Mouse (Mus musculus) spleen, postnatal 14 days (tissue): Measurements from ENCODE around the gene Dock2.

Source experiments
- DNase-seq, 2 experiments: peaks; one replicate each; pipeline ENCODE4 v3.0.0; 2021 to 2022; ENCODE audit warnings: low spot score in 2 of 2

Dock2 gene

GRCm38 (mm10) chr11:34769946-34770345 lies 13.7 kb downstream of the Dock2 start:
- DNase-seq: no peak

DNA sequence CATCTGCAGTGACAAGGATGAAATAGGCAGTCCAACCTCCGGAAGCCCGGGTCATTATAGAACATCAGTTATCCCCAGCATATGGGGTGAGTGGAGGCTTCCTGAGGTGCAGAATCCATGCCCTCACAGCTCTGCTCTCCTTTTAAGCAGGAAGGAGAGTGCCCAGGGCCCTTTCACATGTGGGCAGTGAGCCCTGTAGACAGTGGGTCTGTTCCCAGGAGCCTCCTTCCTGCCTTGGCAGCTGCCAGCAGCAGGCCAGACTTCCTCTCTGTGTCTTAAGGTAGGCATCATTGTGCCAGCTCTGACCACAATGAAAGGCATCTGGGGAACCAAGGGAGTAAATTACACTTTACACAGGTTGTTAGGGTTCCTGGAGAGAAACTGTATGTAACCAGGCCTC lies 14.3 kb downstream of the Dock2 start:
- no peak for DNase-seq

GRCm38 (mm10) chr11:34763739-34764361 lies 19.8 kb downstream of the Dock2 start:
- DNase-seq: no peak

GRCm38 (mm10) chr11:34762570-34763127 lies 21.0 kb downstream of the Dock2 start:
- no peak for DNase-seq

DNA sequence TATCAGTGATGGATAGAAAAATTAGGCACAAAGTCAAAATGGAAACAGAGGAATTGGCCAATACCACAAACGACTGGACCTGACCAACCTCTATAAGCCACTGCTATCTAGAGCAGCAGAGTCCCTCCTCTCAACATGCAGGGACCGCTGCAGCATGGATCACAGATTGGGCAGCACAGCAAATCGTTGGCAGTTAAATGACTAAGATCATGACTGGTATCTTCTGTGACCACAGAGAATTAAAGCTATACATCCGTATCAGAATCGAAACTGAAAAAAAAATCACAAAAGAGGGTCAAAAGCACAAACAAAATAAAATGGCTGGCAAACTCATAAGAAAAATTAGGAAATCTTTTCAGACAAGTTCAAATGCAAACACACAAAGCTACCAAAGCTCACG lies 21.6 kb downstream of the Dock2 start:
- DNase-seq: no peak

GRCm38 (mm10) chr11:34759582-34759981 lies 24.1 kb downstream of the Dock2 start:
- DNase-seq: no peak

GRCm38 (mm10) chr11:34741081-34741480 lies 42.6 kb downstream of the Dock2 start:
- DNase-seq: no peak

DNA sequence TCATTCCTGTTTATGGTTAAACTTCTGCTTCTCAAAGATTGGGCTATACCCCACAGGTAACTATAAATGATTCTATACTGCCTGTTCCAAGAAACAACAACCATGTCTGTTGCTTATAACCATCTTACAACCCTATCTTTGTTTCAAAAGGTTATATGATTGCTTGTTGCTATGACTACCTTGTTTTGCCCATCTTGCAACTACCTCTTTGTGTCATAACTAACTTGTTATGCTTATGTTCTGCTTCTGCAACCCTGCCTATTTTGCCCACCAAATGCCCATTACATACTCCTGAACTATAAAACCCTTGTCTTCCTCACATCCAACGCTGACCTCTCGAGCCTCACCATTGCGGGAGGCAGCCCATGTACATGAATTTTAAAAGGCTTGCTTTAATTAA lies 43.9 kb downstream of the Dock2 start:
- no peak for DNase-seq

- DNase-seq: no peak
Observed at GRCm38 (mm10) chr11:34738945-34739344, 44.7 kb downstream of the Dock2 start.

DNA sequence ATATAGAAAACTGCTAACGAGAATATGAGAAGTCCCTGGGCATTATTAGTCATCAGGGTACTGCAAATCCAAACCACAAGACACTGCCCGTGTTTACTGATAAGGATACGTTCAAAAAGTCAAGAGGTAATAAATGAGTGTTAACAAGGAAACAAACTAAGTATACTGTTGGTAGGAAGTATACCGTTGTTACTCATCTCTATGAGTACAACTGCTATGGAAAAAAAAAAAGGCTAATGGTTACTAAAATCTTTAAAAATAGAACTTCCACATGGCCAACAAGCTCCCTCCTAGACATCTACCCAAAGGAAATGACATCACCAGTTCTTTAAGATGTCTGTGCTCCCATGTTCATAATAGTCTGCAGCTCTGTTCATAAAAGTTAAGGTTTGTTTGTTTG lies 46.5 kb downstream of the Dock2 start:
- no peak for DNase-seq

DNA sequence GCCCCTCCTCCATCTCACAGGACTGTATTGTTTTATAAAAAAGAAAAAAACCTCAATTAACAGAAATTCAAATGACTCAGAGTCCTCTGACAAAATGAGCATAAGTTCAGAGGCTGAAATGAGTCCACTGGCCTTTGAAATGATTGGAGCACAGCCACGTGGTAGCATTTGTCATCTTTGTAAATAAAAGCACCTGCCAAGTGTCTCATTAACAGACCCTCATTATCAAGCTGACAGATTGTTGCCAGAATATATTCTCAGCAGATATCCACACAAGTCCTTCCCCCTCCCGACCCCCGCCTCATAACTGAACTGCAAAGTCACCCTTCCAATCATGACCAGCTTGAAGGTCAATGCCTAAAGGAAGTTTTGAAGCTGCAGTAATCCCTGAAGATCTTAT lies 49.7 kb downstream of the Dock2 start:
- DNase-seq: no peak

DNA sequence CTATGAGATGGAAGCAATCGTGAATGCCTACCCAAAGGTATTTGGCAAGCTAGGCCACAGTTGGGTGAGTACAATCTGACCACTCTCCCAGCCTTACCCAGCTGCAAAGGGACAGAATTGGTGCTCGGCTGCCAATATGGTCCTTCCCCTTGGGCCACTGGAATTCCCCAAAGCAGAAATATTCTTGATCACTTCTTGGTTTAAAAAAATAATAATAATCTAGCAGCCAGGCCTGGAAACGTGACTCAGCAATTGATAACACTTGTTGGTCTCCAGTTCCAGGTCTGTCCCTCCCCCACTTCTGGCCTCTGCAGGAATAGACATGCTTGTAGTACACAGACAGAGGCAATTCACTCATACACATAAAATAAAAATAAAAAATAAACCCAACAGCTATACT lies 56.2 kb downstream of the Dock2 start:
- no peak for DNase-seq

- no peak for DNase-seq
Observed at GRCm38 (mm10) chr11:34726699-34727347, 56.9 kb downstream of the Dock2 start.

- no peak for DNase-seq
Observed at GRCm38 (mm10) chr11:34713360-34713759, 70.3 kb downstream of the Dock2 start.

GRCm38 (mm10) chr11:34708278-34708677 lies 75.4 kb downstream of the Dock2 start:
- no peak for DNase-seq

- DNase-seq: no peak
Observed at GRCm38 (mm10) chr11:34707360-34707759, 76.3 kb downstream of the Dock2 start.

DNA sequence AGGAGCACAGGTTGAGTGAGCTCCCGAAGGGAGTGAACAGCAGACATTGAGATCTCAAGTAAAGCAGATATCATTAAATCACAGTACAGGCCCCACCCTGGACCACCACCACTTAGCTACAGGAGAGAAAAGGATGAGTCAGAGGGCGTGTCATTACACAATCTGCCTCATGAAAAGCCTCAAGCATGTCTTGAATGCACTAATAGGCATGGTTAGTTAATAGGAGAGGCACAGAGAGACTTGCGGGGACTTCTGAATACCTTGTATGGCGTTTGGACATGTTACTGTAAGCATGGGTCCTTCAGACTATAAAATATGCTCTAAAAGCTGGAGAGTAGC lies 78.6 kb downstream of the Dock2 start:
- no peak for DNase-seq

GRCm38 (mm10) chr11:34704384-34705107 lies 79.1 kb downstream of the Dock2 start:
- no peak for DNase-seq

GRCm38 (mm10) chr11:34703851-34704250 lies 79.8 kb downstream of the Dock2 start:
- no peak for DNase-seq

- no peak for DNase-seq
Observed at GRCm38 (mm10) chr11:34681790-34682189, 101.9 kb downstream of the Dock2 start.

- DNase-seq: no peak
Observed at GRCm38 (mm10) chr11:34544631-34545030, 239.1 kb downstream of the Dock2 start.

DNA sequence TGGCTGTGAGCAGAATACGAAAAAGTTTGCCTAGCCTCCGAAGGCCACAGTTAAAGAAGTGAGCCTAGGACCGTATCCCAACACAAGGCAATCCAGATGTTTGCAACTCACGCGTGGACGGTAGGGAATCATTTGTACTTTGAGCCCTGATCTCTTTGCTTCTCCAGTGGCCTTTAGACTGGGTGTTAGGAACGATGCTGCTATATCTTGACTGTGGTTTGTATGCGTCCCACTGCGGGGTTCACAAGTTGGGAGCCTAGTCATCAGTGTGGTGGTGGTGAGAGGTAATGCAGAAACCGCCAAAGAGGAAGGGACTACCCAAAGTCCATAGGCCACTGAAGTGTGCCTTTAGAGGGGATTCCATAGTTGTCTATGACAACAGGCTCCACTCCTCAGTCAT lies 251.6 kb downstream of the Dock2 start:
- DNase-seq: no peak

DNA sequence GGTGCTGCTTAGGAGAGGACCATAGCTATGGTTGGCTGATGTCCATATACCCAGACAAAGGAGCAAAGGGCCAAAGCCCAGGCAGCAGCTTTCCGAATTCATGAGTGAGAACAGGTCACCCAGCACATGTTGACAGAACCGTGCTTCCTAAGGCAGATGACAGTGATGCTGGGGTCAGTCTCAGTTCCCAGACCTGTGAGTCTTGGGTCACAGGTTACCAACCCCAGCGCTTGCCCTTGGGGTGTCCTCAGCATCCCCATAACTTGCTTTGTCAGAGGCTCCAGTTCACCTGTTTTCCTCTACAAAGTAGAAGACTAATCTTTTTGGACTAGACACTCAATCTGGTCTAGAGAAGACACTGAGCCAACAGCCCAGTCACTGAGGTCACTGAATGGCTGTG lies 252.7 kb downstream of the Dock2 start:
- DNase-seq: no peak
